Mouse (Mus musculus): ENCODE data around the gene Osbpl10. TPM values are rescaled to one million over a fixed set of nuclear protein-coding genes. Genes with fewer than 3 reads are reported as not detected.

The Osbpl10 gene
- polyA plus RNA-seq, 1 experiment = not detected

- Histone ChIP-seq H3K4me3 (ENCODE audit: insufficient read depth, low read depth, low read length) (no peak overlapping the region), H3K4me1 (ENCODE audit: control insufficient read depth, insufficient read depth, low read length) (no peaks in the 10 kb centered on the region), H3K27ac (ENCODE audit: insufficient read depth, low read depth, low read length) (no peak overlapping the region)
- TF ChIP-seq CTCF (IDR thresholded peaks at IDR 0.05; ENCODE audit: insufficient read depth, low read depth, low read length) (no peak), POLR2A (IDR thresholded peaks at IDR 0.05; ENCODE audit: insufficient read depth, low read depth, low read length) (no peak)
- WGBS = 94% methylated on average over 2 of the region's 2 CpGs
These were observed 14.2 kb downstream of the Osbpl10 start for GRCm38 (mm10) chr9:114992528-114992927.

DNA sequence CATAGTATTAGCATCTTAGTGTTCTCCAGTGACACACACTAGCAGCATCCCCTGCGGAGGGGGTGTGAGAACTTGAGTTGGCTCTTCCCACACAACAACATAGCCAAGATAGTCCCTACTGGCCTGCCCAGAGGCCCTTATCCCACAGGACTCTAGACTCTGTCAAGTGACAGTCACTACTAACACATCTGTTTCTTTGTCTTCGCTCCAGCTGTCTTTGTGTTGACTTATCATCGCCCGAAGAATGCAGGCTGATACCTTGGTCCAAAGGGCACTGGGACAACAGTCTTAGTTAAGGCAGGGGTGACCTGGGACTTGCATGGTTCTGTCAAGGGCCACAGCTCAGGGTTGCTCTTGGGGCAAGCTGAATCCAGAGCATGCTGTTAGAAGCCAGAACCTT, 16.9 kb downstream of the Osbpl10 start:
- 97% methylated on average over 4 of the region's 4 CpGs for WGBS
- TF ChIP-seq CTCF (IDR thresholded peaks at IDR 0.05; ENCODE audit: insufficient read depth, low read depth, low read length) = no peak

DNA sequence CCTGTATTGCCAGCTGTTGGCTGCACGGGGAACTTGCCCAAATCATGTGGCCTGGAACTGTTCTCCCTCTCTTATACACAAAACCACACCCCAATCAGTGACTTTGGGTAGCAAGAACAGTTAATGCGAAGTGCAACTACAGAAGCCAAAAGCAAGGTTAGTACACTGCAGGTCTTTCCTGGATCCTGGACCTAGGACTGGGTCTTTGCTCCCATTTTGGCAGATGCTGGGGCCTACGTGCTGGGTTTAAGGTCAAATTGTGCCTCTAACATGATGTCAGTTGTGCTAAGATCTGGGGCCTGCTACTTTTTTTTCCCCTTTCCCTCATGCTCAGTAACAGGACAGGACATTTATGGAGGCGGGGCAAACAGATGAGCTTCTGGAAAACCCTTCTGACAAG, 17.3 kb downstream of the Osbpl10 start:
- 97% methylated on average over 4 of the region's 4 CpGs for WGBS
- Histone ChIP-seq H3K27ac (ENCODE audit: insufficient read depth, low read depth, low read length) (no peak overlapping the region), H3K4me1 (ENCODE audit: control insufficient read depth, insufficient read depth, low read length) (no peaks in the 10 kb centered on the region), H3K4me3 (ENCODE audit: insufficient read depth, low read depth, low read length) (no peak overlapping the region)
- TF ChIP-seq POLR2A (IDR thresholded peaks at IDR 0.05; ENCODE audit: insufficient read depth, low read depth, low read length) = no peak
- TF ChIP-seq CTCF (IDR thresholded peaks at IDR 0.05; ENCODE audit: insufficient read depth, low read depth, low read length) = no peak

More for the DNA sequence above, 16.9 kb downstream of the Osbpl10 start:
- H3K27ac ChIP-seq (ENCODE audit: insufficient read depth, low read depth, low read length) = no peak overlapping the region
- no peak overlapping the region for H3K4me3 ChIP-seq (ENCODE audit: insufficient read depth, low read depth, low read length)
- no peaks in the 10 kb centered on the region for H3K4me1 ChIP-seq (ENCODE audit: control insufficient read depth, insufficient read depth, low read length)

- TF ChIP-seq POLR2A (IDR thresholded peaks at IDR 0.05; ENCODE audit: insufficient read depth, low read depth, low read length) (no peak), CTCF (IDR thresholded peaks at IDR 0.05; ENCODE audit: insufficient read depth, low read depth, low read length) (no peak)
- Histone ChIP-seq H3K4me3 (ENCODE audit: insufficient read depth, low read depth, low read length) (no peak overlapping the region), H3K4me1 (ENCODE audit: control insufficient read depth, insufficient read depth, low read length) (no peaks in the 10 kb centered on the region), H3K27ac (ENCODE audit: insufficient read depth, low read depth, low read length) (no peak overlapping the region)
- 96% methylated on average over 6 of the region's 6 CpGs for WGBS
These were observed 18.1 kb downstream of the Osbpl10 start for GRCm38 (mm10) chr9:114996489-114996888.

GRCm38 (mm10) chr9:114999010-114999770, 20.8 kb downstream of the Osbpl10 start:
- H3K4me1 ChIP-seq (ENCODE audit: control insufficient read depth, insufficient read depth, low read length) = no peaks in the 10 kb centered on the region
- TF ChIP-seq CTCF (IDR thresholded peaks at IDR 0.05; ENCODE audit: insufficient read depth, low read depth, low read length) (no peak), POLR2A (IDR thresholded peaks at IDR 0.05; ENCODE audit: insufficient read depth, low read depth, low read length) (no peak)
- H3K27ac ChIP-seq (ENCODE audit: insufficient read depth, low read depth, low read length) = no peak overlapping the region
- H3K4me3 ChIP-seq (ENCODE audit: insufficient read depth, low read depth, low read length) = no peak overlapping the region
- WGBS = 91% methylated on average over 6 of the region's 6 CpGs

- Histone ChIP-seq H3K27ac (ENCODE audit: insufficient read depth, low read depth, low read length) (no peak overlapping the region), H3K4me1 (ENCODE audit: control insufficient read depth, insufficient read depth, low read length) (no peaks in the 10 kb centered on the region), H3K4me3 (ENCODE audit: insufficient read depth, low read depth, low read length) (no peak overlapping the region)
- WGBS = 76% methylated on average over 5 of the region's 5 CpGs
- TF ChIP-seq CTCF (IDR thresholded peaks at IDR 0.05; ENCODE audit: insufficient read depth, low read depth, low read length) (no peak), POLR2A (IDR thresholded peaks at IDR 0.05; ENCODE audit: insufficient read depth, low read depth, low read length) (no peak)
These were observed 21.4 kb downstream of the Osbpl10 start for GRCm38 (mm10) chr9:114999771-115000146.

DNA sequence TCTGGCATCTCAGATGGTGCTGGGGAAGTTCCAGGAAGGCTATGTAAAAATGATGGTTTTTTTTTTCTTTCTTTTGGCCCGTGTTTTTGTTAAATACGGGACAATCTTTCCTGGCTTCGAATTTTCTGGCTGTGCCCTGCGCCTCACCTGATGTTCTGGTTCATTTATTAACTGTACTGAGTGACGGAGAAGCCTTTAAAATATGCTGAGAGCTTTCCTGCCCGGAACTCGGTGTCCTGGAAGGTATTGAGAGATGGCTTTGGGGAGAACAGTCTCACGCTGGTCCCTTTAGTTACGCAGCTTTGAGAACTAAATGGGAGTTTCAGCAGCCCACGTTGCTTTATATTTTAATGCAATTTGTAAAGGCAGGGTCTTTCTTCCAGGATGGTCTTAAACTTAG, 27.1 kb downstream of the Osbpl10 start:
- TF ChIP-seq CTCF (IDR thresholded peaks at IDR 0.05; ENCODE audit: insufficient read depth, low read depth, low read length) (no peak), POLR2A (IDR thresholded peaks at IDR 0.05; ENCODE audit: insufficient read depth, low read depth, low read length) (no peak)
- no peak overlapping the region for H3K4me3 ChIP-seq (ENCODE audit: insufficient read depth, low read depth, low read length)
- H3K4me1 ChIP-seq (ENCODE audit: control insufficient read depth, insufficient read depth, low read length) = peaks cover 5% of the 10 kb centered on the region; the same call in 1 of the 2 replicates
- no peak overlapping the region for H3K27ac ChIP-seq (ENCODE audit: insufficient read depth, low read depth, low read length)
- WGBS = 89% methylated on average over 10 of the region's 10 CpGs

GRCm38 (mm10) chr9:115007776-115008175, 29.4 kb downstream of the Osbpl10 start:
- no peak for TF ChIP-seq POLR2A (IDR thresholded peaks at IDR 0.05; ENCODE audit: insufficient read depth, low read depth, low read length)
- no peak for TF ChIP-seq CTCF (IDR thresholded peaks at IDR 0.05; ENCODE audit: insufficient read depth, low read depth, low read length)
- no peak overlapping the region for H3K27ac ChIP-seq (ENCODE audit: insufficient read depth, low read depth, low read length)
- H3K4me1 ChIP-seq (ENCODE audit: control insufficient read depth, insufficient read depth, low read length) = peaks cover 5% of the 10 kb centered on the region; the same call in 1 of the 2 replicates
- 68% methylated on average over 6 of the region's 6 CpGs for WGBS
- H3K4me3 ChIP-seq (ENCODE audit: insufficient read depth, low read depth, low read length) = no peak overlapping the region

DNA sequence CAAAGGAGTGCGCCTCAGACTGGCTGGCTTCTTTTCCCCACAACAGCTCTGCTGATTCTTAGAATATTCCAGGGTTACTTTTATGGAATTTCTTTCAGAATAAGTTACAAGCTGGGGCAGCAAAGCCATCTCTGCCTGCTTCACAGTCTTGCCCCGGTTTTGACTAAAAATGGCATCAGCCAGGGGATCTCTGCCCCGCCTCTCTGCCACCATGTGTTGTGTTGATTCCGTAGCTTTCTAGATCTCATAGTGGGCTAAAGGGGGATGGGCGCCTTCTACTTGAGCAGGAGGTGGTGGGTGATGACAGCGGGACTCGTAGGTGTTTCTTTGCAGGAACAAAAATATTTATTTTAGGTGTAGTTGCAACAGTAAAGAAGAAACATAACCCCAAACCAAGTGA, 29.8 kb downstream of the Osbpl10 start:
- WGBS = 65% methylated on average over 7 of the region's 7 CpGs
- peaks cover 5% of the 10 kb centered on the region; the same call in 1 of the 2 replicates for H3K4me1 ChIP-seq (ENCODE audit: control insufficient read depth, insufficient read depth, low read length)
- TF ChIP-seq CTCF (IDR thresholded peaks at IDR 0.05; ENCODE audit: insufficient read depth, low read depth, low read length) (no peak), POLR2A (IDR thresholded peaks at IDR 0.05; ENCODE audit: insufficient read depth, low read depth, low read length) (no peak)
- no peak overlapping the region for H3K4me3 ChIP-seq (ENCODE audit: insufficient read depth, low read depth, low read length)
- H3K27ac ChIP-seq (ENCODE audit: insufficient read depth, low read depth, low read length) = no peak overlapping the region
